Mouse (Mus musculus) midbrain, embryonic 14.5 days (tissue): ENCODE data around the gene Vsnl1. TPM values are rescaled to one million over a fixed set of nuclear protein-coding genes. Genes with fewer than 3 reads are reported as not detected.

Source experiments
- ATAC-seq: fragments of 200-750 bp; cut with Nextera tagmentation; 2 replicates; pipeline ENCODE4 v1.8.0; 2017; ENCODE audit warnings: moderate number of reproducible peaks, moderate library complexity; ENCODE audit not compliant: low FRiP score, low TSS enrichment
- DNase-seq: peaks from one replicate; pipeline ENCODE4 v3.0.0-alpha.2; 2015
- H3K27ac ChIP-seq: fragments of 300-500 bp; sonication (generic); replicated peaks from 2 replicates; pipeline ENCODE4 v1.5.1; 2014; ENCODE audit warnings: mild to moderate bottlenecking, low read depth, low read length, moderate library complexity
- H3K27me3 ChIP-seq: fragments of 300-500 bp; sonication (generic); 2 replicates; pipeline ENCODE4 v1.6.1; 2014; ENCODE audit warnings: low read length, control low read depth, mixed read lengths; ENCODE audit not compliant: control insufficient read depth, insufficient read depth
- H3K36me3 ChIP-seq: fragments of 300-500 bp; sonication (generic); 2 replicates; pipeline ENCODE4 v1.6.1; 2014; ENCODE audit warnings: low read length, control low read depth; ENCODE audit not compliant: control insufficient read depth, insufficient read depth
- H3K4me1 ChIP-seq: fragments of 300-500 bp; sonication (generic); 2 replicates; pipeline ENCODE4 v1.6.1; 2014; ENCODE audit warnings: mild to moderate bottlenecking, antibody characterized with exemption, low read length, control low read depth; ENCODE audit not compliant: control insufficient read depth, insufficient read depth
- H3K4me2 ChIP-seq: fragments of 300-500 bp; sonication (generic); 2 replicates; pipeline ENCODE4 v1.6.1; 2014; ENCODE audit warnings: mild to moderate bottlenecking, low read length, moderate library complexity
- H3K4me3 ChIP-seq: fragments of 300-500 bp; sonication (generic); replicated peaks from 2 replicates; pipeline ENCODE4 v1.5.1; 2014; ENCODE audit warnings: low read depth, low read length
- H3K9ac ChIP-seq: fragments of 300-500 bp; sonication (generic); replicated peaks from 2 replicates; pipeline ENCODE4 v1.6.1; 2014; ENCODE audit warnings: mild to moderate bottlenecking, low read length, moderate library complexity
- H3K9me3 ChIP-seq: fragments of 300-500 bp; sonication (generic); 2 replicates; pipeline ENCODE4 v1.6.1; 2016; ENCODE audit warnings: low read length, control low read depth, mixed read lengths; ENCODE audit not compliant: control insufficient read depth
- WGBS: fragments of 180-500 bp; shearing (Covaris S2); extraction: QIAGEN DNeasy Blood & Tissue Kit; methylation state at CpG from one replicate; pipeline ENCODE4 v1.1.7; 2014; 5-methylcytosine and 5-hydroxymethylcytosine counted together
- microRNA-seq: library from miRNA; unstranded; fragments of <30 nt; microRNA quantifications from one replicate; pipeline ENCODE4, GENCODE M21; 2016
- polyA plus RNA-seq: library from polyadenylated mRNA; unstranded; fragments of >200 nt; fragmentation: Nextera tagmentation; extraction: Ambion mirVana; gene quantifications from 2 replicates; pipeline ENCODE4 v1.2.1, GENCODE M21; 2014

Gene Vsnl1
- polyA plus RNA-seq, 1 experiment from 2014 or later, result 55.8 TPM

DNA sequence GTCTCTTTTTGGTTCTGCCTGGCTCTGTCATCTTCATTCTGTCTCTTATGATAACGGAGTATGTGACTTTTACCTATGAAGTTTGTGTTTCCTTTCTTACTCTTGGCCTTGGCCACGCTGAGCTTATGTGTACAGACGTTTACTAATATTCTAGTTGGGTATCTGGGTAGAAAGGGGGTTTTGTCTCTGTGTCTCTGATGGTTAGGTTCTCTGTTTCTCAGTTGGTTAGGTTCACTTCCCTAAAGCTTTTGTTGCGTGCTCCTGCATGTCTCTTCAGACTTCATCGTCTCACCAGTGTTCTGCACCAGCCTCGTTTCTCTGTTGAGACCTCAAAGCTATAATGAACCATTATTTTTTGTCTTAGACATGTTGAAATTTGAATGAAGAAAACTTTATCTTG is 159.2 kb downstream of the Vsnl1 start:
- H3K27ac ChIP-seq, result no peak overlapping the region
- no peak for DNase-seq
- H3K4me3 ChIP-seq, result no peak overlapping the region
- WGBS, result 95% methylated on average over 6 of the region's 6 CpGs
- no peak overlapping the region for H3K9ac ChIP-seq
- H3K27me3 ChIP-seq, result no peaks in the 10 kb centered on the region
- H3K36me3 ChIP-seq, result peaks cover 62% of the 10 kb centered on the region
- ATAC-seq, result no peak
- H3K4me1 ChIP-seq, result no peaks in the 10 kb centered on the region
- no peaks in the 10 kb centered on the region for H3K9me3 ChIP-seq
- no peak overlapping the region for H3K4me2 ChIP-seq

DNA sequence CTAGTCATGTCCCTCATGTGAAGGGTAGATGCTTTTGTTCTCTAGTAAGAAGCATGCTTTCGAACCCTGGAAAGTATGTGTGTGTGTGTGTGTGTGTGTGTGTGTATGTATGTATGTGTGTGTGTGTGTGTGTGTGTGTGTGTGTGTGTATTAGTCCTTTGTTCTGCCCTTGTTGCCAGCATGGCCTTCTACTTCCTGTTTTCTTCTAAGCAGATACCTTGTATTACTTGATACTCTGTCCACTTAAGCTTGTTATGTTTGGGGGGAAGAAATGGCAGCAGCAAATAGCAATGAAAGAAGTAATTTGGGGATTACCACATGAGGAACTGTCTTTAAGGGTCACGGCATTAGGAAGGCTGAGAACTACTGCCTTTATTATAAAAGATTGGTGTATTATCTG is 159.8 kb downstream of the Vsnl1 start:
- Histone ChIP-seq H3K4me1 (no peaks in the 10 kb centered on the region), H3K27me3 (no peaks in the 10 kb centered on the region), H3K9ac (no peak overlapping the region), H3K36me3 (peaks cover 59% of the 10 kb centered on the region), H3K27ac (no peak overlapping the region), H3K4me3 (no peak overlapping the region), H3K4me2 (no peak overlapping the region), H3K9me3 (no peaks in the 10 kb centered on the region)
- WGBS, result 91% methylated on average over 2 of the region's 2 CpGs
- ATAC-seq, result no peak
- DNase-seq, result no peak

Small RNA genes within 50 kb of the gene (microRNA-seq; reads per million reads assigned to microRNA genes)
- gene Mir7675, result not detected

Other genes starting within 250 kb of the Vsnl1 start
- not detected in 2 replicates for gene Msgn1, start 227.6 kb downstream of the Vsnl1 start, polyA plus RNA-seq
- gene Gen1, start 170.8 kb downstream of the Vsnl1 start, polyA plus RNA-seq, result 2.4 and 4.3 TPM in 2 replicates
- gene Smc6, start 170.7 kb downstream of the Vsnl1 start, polyA plus RNA-seq, result 91.7 and 99.8 TPM in 2 replicates
- 0.15 and 0.18 TPM in 2 replicates for gene Rad51ap2, start 19.5 kb upstream of the Vsnl1 start, polyA plus RNA-seq